Mouse (Mus musculus) bone marrow macrophage, adult 2 months (primary cell): ENCODE data around the gene Chd5.

Experiments
- CTCF ChIP-seq: IDR thresholded peaks from 2 replicates; pipeline ENCODE4 v1.5.1; 2012; ENCODE audit warnings: low read depth, mild to moderate bottlenecking, low read length, moderate library complexity
- POLR2A ChIP-seq: IDR thresholded peaks from 2 replicates; pipeline ENCODE4 v1.6.1; 2012; ENCODE audit warnings: mild to moderate bottlenecking, low read depth, low read length, borderline replicate concordance

DNA sequence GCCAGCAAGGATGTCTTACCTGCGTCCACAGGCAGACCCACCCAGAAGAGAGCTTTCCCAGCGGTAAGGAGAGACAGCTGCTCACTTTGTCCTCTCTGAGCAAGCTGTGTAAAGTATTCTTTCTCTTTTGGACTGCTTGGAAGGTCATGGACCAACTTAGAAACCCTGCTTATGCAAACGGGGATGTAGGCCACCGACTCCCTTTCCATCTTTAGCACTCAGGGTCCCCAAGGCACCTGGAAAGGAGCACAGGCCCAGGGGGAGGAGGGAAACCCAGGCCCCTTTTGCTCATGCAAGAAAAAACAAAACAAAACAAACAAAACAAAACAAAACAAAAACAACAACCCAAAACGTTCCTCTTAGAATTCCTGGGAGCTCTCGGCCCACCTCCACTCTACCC lies 46.9 kb upstream of the Chd5 start, which contains the start of gene Hes3:
- TF ChIP-seq CTCF (no peak), POLR2A (no peak)
